Mouse (Mus musculus): ENCODE measurements at regions not wholly inside any gene's neighbourhood (a gene's known extent, or its start where the extent isn't known, plus 50 kb on each side); places are given as distances from the start of the nearest gene placed in this dataset.

DNA sequence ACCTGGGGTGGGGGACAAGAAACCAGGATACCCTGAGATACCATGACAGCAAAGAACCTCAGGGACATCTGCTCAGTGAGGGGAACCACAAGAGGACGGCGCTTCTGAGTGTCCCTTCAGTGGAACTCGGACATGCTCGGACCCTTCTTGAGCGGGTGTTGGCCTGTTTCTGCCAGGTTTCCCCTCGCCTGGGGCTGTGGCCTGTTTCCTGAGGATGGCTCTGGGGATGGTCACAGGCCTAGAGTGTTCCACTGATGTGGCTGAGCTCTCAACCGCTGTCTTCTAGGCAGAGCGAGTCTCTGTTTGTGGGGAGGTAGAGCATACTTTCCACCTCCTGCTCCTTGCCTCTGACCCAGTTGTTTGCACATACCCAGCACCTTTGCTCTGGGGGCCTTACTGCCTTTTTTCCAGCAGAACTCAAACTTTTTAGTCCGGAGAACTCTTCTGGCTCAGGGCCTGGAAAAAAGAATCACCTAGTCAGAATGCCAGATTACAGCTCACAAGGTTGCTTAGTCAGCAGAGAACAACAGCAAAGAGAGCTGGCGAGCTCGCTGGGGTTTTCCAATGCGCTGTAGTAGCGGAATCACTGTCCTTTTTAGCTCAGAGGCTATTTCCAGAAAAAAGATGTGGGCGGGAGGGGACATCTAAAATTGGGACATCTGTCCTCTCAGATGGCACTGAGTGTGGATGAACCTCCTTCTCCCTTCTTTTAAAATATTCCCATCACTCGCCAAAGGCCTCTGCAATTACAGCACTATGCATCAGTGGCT lies 65.3 kb downstream of the Med10 start:
- Histone ChIP-seq H3K27me3 (ENCODE audit: low read depth, poor library complexity, severe bottlenecking) (no peaks in the 10 kb centered on the region), H3K4me3 (no peak overlapping the region), H3K36me3 (no peaks in the 10 kb centered on the region), H3K9me3 (replicated peaks) (no peaks in the 10 kb centered on the region), H3K27ac (no peak overlapping the region), H3K4me1 (no peaks in the 10 kb centered on the region)
- no peak for DNase-seq (ENCODE audit: low spot score)
- WGBS = 87% methylated on average over 15 of the region's 15 CpGs

DNA sequence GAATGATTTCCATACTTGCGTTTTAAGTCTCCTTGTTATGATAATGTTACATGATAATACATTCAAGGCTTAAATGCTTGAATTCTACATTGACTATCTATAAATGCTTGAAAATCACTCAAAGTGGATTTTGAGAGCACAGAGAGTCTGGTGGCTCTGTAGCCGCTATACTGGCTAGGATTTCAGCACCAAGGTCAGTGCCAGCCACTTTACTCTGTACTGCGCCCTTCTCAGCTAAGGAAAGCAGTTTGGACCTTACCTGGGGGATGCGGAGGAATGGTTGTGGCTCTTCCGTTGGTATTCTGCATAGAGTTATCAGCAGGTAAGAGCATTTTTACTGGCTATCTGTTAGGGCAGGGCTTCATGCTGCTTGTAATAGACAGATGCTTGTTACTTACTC lies 94.3 kb downstream of the Med10 start:
- no peaks in the 10 kb centered on the region for H3K27me3 ChIP-seq (ENCODE audit: low read depth, poor library complexity, severe bottlenecking)
- H3K27ac ChIP-seq = no peak overlapping the region
- WGBS = 23% methylated on average over 5 of the region's 5 CpGs
- DNase-seq (ENCODE audit: low spot score) = peak; percentile 71
- no peaks in the 10 kb centered on the region for H3K9me3 ChIP-seq (replicated peaks)
- no peak overlapping the region for H3K4me3 ChIP-seq
- no peaks in the 10 kb centered on the region for H3K4me1 ChIP-seq
- H3K36me3 ChIP-seq = no peaks in the 10 kb centered on the region

DNA sequence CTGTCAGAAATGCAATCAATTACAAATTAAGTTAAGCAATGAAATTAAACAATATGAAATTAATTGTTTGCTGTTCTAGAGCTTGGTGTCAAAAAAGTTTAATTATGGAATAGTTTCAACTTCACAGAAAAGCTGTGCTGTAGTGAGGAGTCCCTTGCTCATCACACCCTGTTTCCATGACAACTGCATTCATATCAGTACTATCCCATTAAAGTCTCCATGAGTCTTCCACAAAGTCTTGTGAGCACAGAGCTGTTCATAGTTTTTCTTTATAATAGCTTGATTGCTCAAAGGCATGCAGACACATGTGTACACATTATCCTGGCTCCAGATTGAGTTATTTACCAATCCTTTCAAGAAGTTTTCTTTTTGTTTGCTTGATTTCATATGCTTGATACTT lies 98.9 kb downstream of the Med10 start:
- Histone ChIP-seq H3K4me3 (no peak overlapping the region), H3K27ac (no peak overlapping the region), H3K36me3 (no peaks in the 10 kb centered on the region), H3K4me1 (no peaks in the 10 kb centered on the region), H3K27me3 (ENCODE audit: low read depth, poor library complexity, severe bottlenecking) (no peaks in the 10 kb centered on the region), H3K9me3 (replicated peaks) (no peaks in the 10 kb centered on the region)
- DNase-seq (ENCODE audit: low spot score) = no peak

DNA sequence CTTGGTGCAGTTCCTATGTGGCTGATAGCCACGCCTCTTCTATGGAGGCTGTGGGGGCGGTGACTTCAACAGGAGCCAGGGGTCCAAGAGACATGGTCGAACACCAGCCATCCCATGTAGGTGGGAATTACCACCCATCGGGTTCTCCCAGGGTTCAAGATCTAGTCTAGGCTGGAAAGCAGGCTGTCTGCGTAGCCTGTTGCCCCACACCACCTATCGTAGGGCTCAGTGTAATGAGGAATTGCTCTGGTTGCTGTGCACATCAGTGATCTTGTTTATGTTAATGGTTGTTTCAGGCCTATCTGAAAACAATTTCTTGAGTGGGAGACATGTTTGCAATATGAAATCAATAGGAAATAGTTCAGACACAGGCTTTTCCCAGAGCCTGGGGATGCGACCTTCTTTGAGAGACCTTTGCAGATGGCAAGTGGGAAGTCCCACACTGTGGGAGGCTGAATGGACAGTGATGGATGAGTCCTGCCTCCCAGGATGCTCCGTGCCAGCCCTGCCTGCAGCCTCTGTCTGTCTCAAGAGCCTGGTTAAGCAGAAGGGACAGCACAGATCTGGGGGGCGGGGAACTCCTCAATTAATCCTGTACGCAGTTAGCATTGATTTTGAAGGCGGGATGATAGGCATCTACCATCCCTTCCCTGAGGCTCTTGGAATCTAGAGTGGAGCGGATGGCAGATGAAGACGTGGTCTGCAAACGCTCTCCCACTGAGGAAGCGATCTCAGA lies 104.8 kb downstream of the Med10 start:
- no peak for DNase-seq (ENCODE audit: low spot score)
- no peak overlapping the region for H3K4me3 ChIP-seq
- H3K27me3 ChIP-seq (ENCODE audit: low read depth, poor library complexity, severe bottlenecking) = no peaks in the 10 kb centered on the region
- H3K4me1 ChIP-seq = no peaks in the 10 kb centered on the region
- H3K27ac ChIP-seq = no peak overlapping the region
- H3K9me3 ChIP-seq (replicated peaks) = no peaks in the 10 kb centered on the region
- no peaks in the 10 kb centered on the region for H3K36me3 ChIP-seq
- WGBS = 57% methylated on average over 15 of the region's 15 CpGs

DNA sequence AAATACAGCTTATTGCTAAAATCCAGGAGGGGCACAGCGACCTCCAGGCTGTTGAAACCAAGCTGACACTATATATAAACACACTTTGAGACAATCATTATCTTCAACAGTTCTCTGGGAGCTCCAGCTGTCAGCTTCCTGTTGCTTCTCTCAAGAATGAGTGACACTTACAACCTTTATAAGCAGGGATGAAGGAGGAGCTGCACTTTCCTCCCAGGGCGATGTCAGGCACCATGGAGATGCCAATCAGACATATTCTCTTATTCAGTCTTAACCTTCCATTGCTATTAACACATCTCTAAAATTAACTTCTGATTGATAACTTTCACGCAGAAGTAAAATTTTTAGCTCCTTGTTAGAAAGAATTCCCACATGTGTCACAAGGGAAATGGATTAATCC lies 113.6 kb downstream of the Med10 start:
- no peak overlapping the region for H3K27ac ChIP-seq
- no peaks in the 10 kb centered on the region for H3K4me1 ChIP-seq
- no peaks in the 10 kb centered on the region for H3K9me3 ChIP-seq (replicated peaks)
- no peak for DNase-seq (ENCODE audit: low spot score)
- no peaks in the 10 kb centered on the region for H3K36me3 ChIP-seq
- WGBS = 81% methylated on average over 3 of the region's 3 CpGs
- H3K27me3 ChIP-seq (ENCODE audit: low read depth, poor library complexity, severe bottlenecking) = no peaks in the 10 kb centered on the region
- H3K4me3 ChIP-seq = no peak overlapping the region

DNA sequence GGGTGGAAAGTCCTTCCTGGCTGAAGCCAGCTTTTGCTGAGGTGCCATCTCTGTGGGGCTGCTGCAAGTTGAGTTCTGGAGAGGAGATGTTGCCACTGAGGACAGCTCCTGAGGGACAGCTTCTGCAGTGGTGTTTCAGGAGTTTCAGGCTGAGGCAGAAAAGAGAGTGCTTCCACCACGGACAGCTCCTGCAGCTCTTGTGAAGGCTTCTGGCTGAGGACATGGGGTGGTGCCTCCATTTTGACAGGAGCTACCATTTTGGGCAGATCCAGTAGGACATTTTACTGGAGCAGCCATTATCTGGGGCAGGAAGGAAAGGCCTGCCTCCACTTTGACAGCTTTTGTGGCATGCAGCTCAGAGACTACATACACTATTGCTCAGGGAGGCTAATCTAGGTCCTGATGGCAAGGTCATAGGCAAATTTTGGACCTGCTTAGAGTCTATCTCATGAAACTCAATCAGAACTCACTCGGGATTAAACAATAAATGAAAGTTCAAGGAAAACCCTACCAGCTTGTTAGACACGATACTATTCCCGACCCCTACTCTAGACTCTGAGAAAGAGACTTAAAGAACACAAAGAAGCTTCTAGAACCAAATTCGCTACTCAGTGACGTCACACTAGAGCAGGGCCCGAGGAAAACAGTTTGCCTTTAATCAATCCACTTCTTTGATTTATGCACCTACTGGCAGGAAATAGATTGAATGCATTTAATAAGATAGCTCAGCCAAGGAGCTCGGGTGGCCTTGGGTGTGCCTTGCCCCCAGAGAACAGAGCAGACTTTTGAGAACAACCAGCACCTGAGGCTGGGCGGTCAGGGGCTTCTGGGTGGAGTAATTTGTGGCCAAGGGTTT lies 130.7 kb downstream of the Med10 start:
- DNase-seq (ENCODE audit: low spot score) = peak; percentile 31
- H3K4me3 ChIP-seq = no peak overlapping the region
- no peaks in the 10 kb centered on the region for H3K4me1 ChIP-seq
- H3K9me3 ChIP-seq (replicated peaks) = no peaks in the 10 kb centered on the region
- WGBS = 81% methylated on average over 9 of the region's 9 CpGs
- no peaks in the 10 kb centered on the region for H3K27me3 ChIP-seq (ENCODE audit: low read depth, poor library complexity, severe bottlenecking)
- H3K27ac ChIP-seq = no peak overlapping the region
- H3K36me3 ChIP-seq = no peaks in the 10 kb centered on the region

DNA sequence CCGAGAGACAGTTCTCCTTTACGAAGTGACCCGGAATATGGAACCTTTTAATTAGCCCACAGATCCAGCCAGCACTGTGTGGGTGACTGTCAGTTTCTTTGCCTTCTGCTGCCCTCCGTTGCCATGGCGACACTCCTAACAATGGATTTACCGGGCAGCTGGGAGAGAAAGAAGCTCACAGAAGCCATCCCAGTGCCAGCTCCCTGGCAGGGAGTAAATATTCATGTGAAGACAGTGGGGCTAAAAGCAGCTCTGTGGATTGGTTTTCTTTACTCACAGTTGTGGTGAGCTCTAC lies 131.3 kb downstream of the Med10 start:
- no peaks in the 10 kb centered on the region for H3K4me1 ChIP-seq
- no peaks in the 10 kb centered on the region for H3K36me3 ChIP-seq
- 63% methylated on average over 6 of the region's 6 CpGs for WGBS
- DNase-seq (ENCODE audit: low spot score) = peak; percentile 31
- no peaks in the 10 kb centered on the region for H3K9me3 ChIP-seq (replicated peaks)
- no peaks in the 10 kb centered on the region for H3K27me3 ChIP-seq (ENCODE audit: low read depth, poor library complexity, severe bottlenecking)
- H3K27ac ChIP-seq = no peak overlapping the region
- H3K4me3 ChIP-seq = no peak overlapping the region

DNA sequence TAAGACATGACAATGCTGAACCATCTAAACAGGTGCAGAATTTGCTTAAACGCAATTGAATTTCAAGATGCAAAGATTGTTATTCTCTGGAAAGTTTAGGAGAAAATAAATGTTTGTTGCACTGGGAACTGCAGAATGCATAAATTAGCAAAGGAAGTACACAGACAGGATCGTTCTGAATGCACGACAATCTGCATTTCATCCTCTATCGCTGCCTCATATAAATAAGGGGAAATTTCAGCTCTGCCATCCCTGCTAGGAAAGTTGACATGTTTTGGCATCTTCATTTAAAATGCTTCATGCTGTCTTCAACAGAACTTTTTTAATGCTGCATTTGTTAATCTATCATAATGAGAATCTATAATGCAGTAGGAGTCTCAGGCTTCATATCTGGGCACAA lies 137.6 kb downstream of the Med10 start:
- no peaks in the 10 kb centered on the region for H3K27me3 ChIP-seq (ENCODE audit: low read depth, poor library complexity, severe bottlenecking)
- no peak for DNase-seq (ENCODE audit: low spot score)
- no peak overlapping the region for H3K27ac ChIP-seq
- no peaks in the 10 kb centered on the region for H3K9me3 ChIP-seq (replicated peaks)
- no peaks in the 10 kb centered on the region for H3K36me3 ChIP-seq
- WGBS = 96% methylated on average over 4 of the region's 4 CpGs
- no peaks in the 10 kb centered on the region for H3K4me1 ChIP-seq
- H3K4me3 ChIP-seq = no peak overlapping the region

DNA sequence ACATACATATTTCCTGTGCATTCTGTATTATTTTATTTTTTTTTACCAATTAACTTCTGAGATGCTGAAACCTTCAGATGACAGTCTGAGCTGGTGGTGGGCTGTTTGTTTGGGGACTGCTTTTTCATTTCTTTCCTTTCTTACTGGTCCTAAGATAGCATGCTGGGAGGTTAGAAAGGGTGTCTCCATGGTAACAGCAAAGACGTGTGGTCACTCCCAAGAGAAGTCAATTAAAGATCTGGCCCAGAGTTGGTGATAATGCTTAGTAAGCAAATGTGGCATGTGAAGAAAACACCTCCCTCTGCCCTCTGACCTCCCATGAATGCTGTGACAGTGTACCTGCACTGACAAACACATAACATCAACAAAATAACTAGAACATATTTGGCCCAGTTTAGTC lies 142.5 kb downstream of the Med10 start:
- Histone ChIP-seq H3K4me3 (no peak overlapping the region), H3K4me1 (no peaks in the 10 kb centered on the region), H3K27me3 (ENCODE audit: low read depth, poor library complexity, severe bottlenecking) (no peaks in the 10 kb centered on the region), H3K36me3 (no peaks in the 10 kb centered on the region), H3K9me3 (replicated peaks) (no peaks in the 10 kb centered on the region), H3K27ac (no peak overlapping the region)
- WGBS = 31% methylated on average over 1 of the region's 1 CpGs
- DNase-seq (ENCODE audit: low spot score) = no peak

DNA sequence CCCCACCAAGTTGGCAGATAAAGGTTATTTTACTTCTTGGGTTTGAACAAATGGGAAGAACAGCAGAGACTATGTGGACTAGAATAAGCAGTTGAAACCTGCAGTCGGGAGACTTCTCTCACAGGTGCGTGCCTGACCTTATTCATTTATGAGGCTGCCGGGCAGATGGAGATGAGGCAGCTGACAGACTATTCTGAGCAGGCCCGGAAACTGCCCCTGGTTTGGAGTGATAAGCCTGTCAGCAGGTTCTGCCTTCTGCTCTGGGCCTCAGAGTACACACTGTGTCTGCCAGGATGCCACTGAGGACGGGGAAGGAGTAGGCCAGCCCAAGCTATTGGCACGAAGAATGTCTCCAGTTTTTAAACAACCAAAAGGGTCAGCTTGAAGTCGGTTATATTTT lies 144.4 kb downstream of the Med10 start:
- H3K27ac ChIP-seq = no peak overlapping the region
- H3K36me3 ChIP-seq = no peaks in the 10 kb centered on the region
- no peaks in the 10 kb centered on the region for H3K4me1 ChIP-seq
- DNase-seq (ENCODE audit: low spot score) = no peak
- no peak overlapping the region for H3K4me3 ChIP-seq
- H3K27me3 ChIP-seq (ENCODE audit: low read depth, poor library complexity, severe bottlenecking) = no peaks in the 10 kb centered on the region
- WGBS = 87% methylated on average over 7 of the region's 7 CpGs
- H3K9me3 ChIP-seq (replicated peaks) = no peaks in the 10 kb centered on the region

DNA sequence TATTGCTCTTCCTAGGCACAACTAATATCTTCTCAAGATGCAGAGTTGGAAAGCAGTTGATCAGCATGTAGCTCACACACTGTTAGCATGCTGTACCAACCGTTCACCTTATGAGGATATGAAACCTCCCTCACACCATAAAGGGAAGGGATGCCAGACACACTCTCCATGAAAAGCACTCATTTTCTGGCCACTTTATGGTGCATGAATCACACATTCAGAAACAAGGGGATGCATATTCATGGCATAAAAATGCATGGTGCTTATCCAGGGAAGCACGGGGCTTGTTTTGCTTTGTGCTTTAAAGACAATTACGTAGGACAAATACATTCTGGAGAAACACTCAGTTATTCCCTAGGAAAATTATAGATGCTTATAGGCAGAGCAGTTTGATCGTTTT lies 149.9 kb downstream of the Med10 start:
- Histone ChIP-seq H3K36me3 (no peaks in the 10 kb centered on the region), H3K4me3 (no peak overlapping the region), H3K27me3 (ENCODE audit: low read depth, poor library complexity, severe bottlenecking) (no peaks in the 10 kb centered on the region), H3K4me1 (no peaks in the 10 kb centered on the region), H3K9me3 (replicated peaks) (no peaks in the 10 kb centered on the region), H3K27ac (no peak overlapping the region)
- no peak for DNase-seq (ENCODE audit: low spot score)
- WGBS = 90% methylated on average over 4 of the region's 4 CpGs

DNA sequence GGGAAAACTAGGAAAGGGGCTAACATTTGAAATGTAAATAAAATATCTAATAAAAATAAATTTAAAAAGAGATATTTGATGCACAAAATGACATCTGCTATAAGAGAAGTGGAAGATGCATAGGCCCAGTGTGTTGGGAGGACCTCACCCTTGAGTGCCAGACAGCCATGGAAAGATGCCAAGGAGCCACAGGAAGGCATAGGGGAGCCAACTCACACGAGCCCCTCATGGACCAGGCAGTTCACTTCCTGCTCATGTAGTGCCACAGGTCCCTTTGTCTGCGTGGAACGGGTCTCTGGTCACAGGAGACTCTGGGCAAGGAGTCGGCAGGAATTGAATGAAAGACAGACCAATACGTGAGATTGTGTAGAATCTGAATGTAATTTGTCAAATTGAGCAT lies 152.0 kb downstream of the Med10 start:
- Histone ChIP-seq H3K27me3 (ENCODE audit: low read depth, poor library complexity, severe bottlenecking) (no peaks in the 10 kb centered on the region), H3K4me1 (no peaks in the 10 kb centered on the region), H3K4me3 (no peak overlapping the region), H3K36me3 (no peaks in the 10 kb centered on the region), H3K27ac (no peak overlapping the region), H3K9me3 (replicated peaks) (no peaks in the 10 kb centered on the region)
- 85% methylated on average over 5 of the region's 5 CpGs for WGBS
- no peak for DNase-seq (ENCODE audit: low spot score)

DNA sequence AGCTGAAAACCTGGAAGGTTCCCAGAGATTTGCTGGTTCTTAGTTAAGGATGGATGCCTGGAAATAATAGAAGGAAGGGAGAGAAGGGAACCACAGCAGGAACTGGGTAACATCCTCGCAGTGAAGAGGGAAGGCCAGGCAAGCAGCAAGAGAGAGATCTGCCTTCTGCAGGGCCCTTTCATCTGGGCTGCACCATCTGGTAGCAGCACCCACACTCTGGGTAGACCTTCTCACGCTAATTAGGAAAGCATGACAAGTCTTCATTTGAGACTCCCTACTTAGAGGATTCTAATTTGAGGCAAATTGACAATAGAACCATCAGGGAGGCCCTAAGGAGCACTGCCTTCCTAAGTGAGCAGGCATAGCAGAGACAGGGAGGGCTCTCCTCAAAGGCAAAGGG lies 153.3 kb downstream of the Med10 start:
- H3K4me3 ChIP-seq = no peak overlapping the region
- no peak for DNase-seq (ENCODE audit: low spot score)
- no peak overlapping the region for H3K27ac ChIP-seq
- 71% methylated on average over 2 of the region's 2 CpGs for WGBS
- no peaks in the 10 kb centered on the region for H3K9me3 ChIP-seq (replicated peaks)
- no peaks in the 10 kb centered on the region for H3K4me1 ChIP-seq
- H3K36me3 ChIP-seq = no peaks in the 10 kb centered on the region
- H3K27me3 ChIP-seq (ENCODE audit: low read depth, poor library complexity, severe bottlenecking) = no peaks in the 10 kb centered on the region

All from limb, embryonic 10.5 days (tissue).